Mouse (Mus musculus) CH12.LX (cell line): ENCODE measurements around the gene Nelfb.

Experiments
- BHLHE40 ChIP-seq: IDR thresholded peaks from 2 replicates; pipeline ENCODE4 v1.6.1; 2011; ENCODE audit warnings: mild to moderate bottlenecking, low read depth, low read length, improper control_type of control experiment
- CTCF ChIP-seq, 2 experiments: IDR thresholded peaks in 1 of 2; conservative IDR thresholded peaks in 1 of 2; 2 replicates each; pipeline ENCODE4 v1.5.1; 2011 to 2012; ENCODE audit warnings: low read depth in 2 of 2, low read length in 2 of 2, improper control_type of control experiment in 1 of 2, inconsistent platforms in 1 of 2, mild to moderate bottlenecking in 1 of 2, moderate library complexity in 1 of 2
- E2F4 ChIP-seq: IDR thresholded peaks from 2 replicates; pipeline ENCODE4 v1.6.1; 2011; ENCODE audit warnings: low read depth, low read length, improper control_type of control experiment; ENCODE audit not compliant: insufficient replicate concordance
- HCFC1 ChIP-seq: IDR thresholded peaks from 2 replicates; pipeline ENCODE4 v1.6.1; 2012; ENCODE audit warnings: low read depth, mild to moderate bottlenecking, inconsistent platforms, low read length, improper control_type of control experiment
- POLR2A ChIP-seq: IDR thresholded peaks from 2 replicates; pipeline ENCODE4 v1.6.1; 2011; ENCODE audit warnings: low read depth, mild to moderate bottlenecking, improper control_type of control experiment, low read length
- SMC3 ChIP-seq: IDR thresholded peaks from 2 replicates; pipeline ENCODE4 v1.6.1; 2011; ENCODE audit warnings: low read depth, low read length, improper control_type of control experiment
- ZMIZ1 ChIP-seq: IDR thresholded peaks from 2 replicates; pipeline ENCODE4 v1.6.1; 2012; ENCODE audit warnings: low read depth, mild to moderate bottlenecking, inconsistent platforms, low read length, improper control_type of control experiment

DNA sequence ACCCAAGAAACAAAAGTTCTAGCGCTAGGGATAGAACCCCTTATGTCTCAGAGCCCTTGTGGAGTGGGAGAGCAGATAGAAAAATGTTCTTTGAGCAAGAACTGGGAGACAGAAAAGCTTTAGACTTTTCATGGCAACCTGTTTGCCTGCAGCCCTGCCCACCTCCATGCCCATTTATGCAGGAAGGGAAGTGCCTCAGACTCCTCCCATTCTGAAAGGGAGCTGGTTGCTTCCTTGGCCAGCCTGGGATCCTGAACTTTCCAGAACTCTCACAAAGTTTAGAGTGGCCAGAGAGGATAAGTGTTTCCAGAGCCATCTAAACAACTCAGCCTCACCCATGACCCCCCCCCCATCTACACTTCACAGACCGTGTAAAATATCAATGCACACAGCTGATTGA, 14.1 kb downstream of the Nelfb start:
- TF ChIP-seq CTCF (conservative IDR thresholded peaks at IDR 0.05 in 1 of 2, IDR thresholded peaks at IDR 0.05 in 1 of 2; ENCODE audit: low read depth in 2 of 2, low read length in 2 of 2) (no peak), BHLHE40 (no peak), ZMIZ1 (no peak), SMC3 (no peak), POLR2A (no peak), E2F4 (no peak), HCFC1 (no peak)
